Mouse (Mus musculus): ENCODE measurements around the gene Glt6d1. TPM values are rescaled to one million over a fixed set of nuclear protein-coding genes. Genes with fewer than 3 reads are reported as not detected.

Glt6d1 gene
- polyA plus RNA-seq, 1 experiment from 2014 or later: not detected

DNA sequence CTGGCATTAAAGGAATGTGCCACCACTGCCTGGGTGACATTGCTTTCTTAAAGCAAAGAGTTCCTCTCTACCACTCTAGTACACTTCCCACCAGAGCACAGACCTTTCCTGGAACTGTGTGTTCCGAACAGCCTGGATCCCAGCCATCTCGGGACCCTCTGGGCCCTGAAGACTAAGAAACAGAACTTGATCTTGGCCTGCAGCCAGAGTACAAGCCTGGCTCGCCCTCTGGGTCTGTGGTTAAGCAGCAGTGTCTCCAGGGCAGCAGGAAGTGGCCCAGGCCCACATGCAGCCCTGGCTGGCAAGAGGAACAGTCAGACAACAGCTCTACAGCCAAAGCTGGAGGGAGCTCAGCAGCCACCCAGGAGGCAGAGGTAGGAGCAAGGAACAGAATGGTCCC, 37.0 kb upstream of the Glt6d1 start:
- Histone ChIP-seq H3K4me3 (ENCODE audit: low read depth, low read length) (no peak overlapping the region), H3K27me3 (ENCODE audit: control insufficient read depth, insufficient read depth, low read length) (no peaks in the 10 kb centered on the region), H3K9me3 (ENCODE audit: control insufficient read depth, low read length) (no peaks in the 10 kb centered on the region), H3K4me2 (ENCODE audit: low read depth, low read length, severe bottlenecking) (no peak overlapping the region), H3K27ac (ENCODE audit: low read depth, low read length) (no peak overlapping the region), H3K36me3 (ENCODE audit: control insufficient read depth, insufficient read depth, low read length) (no peaks in the 10 kb centered on the region), H3K4me1 (replicated peaks; ENCODE audit: control insufficient read depth, insufficient read depth, low read length) (no peaks in the 10 kb centered on the region), H3K9ac (ENCODE audit: low read length) (no peak overlapping the region)
- no peak for ATAC-seq (replicated peaks; ENCODE audit: low FRiP score)
- DNase-seq (ENCODE audit: low spot score): no peak
- 74% methylated on average over 3 of the region's 3 CpGs for WGBS

DNA sequence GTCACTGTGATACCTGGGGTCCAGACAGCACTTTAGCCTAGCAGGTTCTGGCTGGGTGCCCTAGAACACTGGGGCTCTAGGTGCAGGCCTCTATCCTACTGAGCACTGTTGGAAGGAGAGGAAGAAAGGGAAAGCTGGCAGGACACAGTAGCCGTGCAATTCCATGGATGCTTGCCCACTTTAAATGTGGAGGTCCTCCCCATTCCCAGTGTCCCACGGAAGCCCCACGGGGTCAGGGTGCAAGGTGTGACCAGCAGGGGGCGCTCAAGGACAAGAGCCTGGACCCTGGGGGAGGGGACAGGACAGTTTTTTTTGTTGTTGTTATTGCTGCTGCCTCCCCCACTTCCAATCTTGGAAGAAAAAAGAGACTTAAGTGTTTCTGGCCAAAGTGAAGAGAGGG, 34.7 kb upstream of the Glt6d1 start:
- H3K4me3 ChIP-seq (ENCODE audit: low read depth, low read length): no peak overlapping the region
- H3K9me3 ChIP-seq (ENCODE audit: control insufficient read depth, low read length): no peaks in the 10 kb centered on the region
- no peak overlapping the region for H3K4me2 ChIP-seq (ENCODE audit: low read depth, low read length, severe bottlenecking)
- DNase-seq (ENCODE audit: low spot score): peak; percentile 76
- H3K36me3 ChIP-seq (ENCODE audit: control insufficient read depth, insufficient read depth, low read length): no peaks in the 10 kb centered on the region
- 17% methylated on average over 4 of the region's 4 CpGs for WGBS
- no peak for ATAC-seq (replicated peaks; ENCODE audit: low FRiP score)
- no peak overlapping the region for H3K9ac ChIP-seq (ENCODE audit: low read length)
- H3K27ac ChIP-seq (ENCODE audit: low read depth, low read length): no peak overlapping the region
- H3K27me3 ChIP-seq (ENCODE audit: control insufficient read depth, insufficient read depth, low read length): no peaks in the 10 kb centered on the region
- no peaks in the 10 kb centered on the region for H3K4me1 ChIP-seq (replicated peaks; ENCODE audit: control insufficient read depth, insufficient read depth, low read length)

DNA sequence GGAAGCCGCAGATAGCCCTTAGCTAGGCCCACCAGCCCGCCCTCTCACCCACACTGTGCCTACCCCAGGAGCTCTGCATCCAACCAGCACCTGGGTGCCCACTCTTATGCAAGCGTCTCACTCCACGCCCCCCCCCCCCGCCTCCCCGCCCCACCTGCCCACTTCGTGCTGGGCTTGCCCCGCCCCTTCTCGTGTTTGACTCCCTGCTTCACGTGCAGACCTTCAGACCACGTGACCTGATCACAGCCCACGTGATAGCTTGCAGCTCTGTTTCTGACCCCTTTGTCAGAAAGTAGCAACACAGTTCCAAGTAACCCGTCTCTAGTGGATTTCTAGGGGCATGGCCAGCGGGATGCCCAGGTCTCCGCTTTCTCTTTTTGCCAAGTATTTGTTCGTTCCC, 31.6 kb upstream of the Glt6d1 start, which contains the start of gene Sohlh1:
Gene Sohlh1, minus strand, starts transcription at position 23 of the 400 bp plus-strand sequence.
- no peak within 1 kb of the TSS for H3K4me2 ChIP-seq (ENCODE audit: low read depth, low read length, severe bottlenecking)
- no peak within 1 kb of the TSS for H3K9ac ChIP-seq (ENCODE audit: low read length)
- peaks cover 3% of the 10 kb centered on the region for H3K4me1 ChIP-seq (replicated peaks; ENCODE audit: control insufficient read depth, insufficient read depth, low read length)
- DNase-seq (ENCODE audit: low spot score): no peak
- no peak for ATAC-seq (replicated peaks; ENCODE audit: low FRiP score)
- no peaks in the 10 kb centered on the region for H3K9me3 ChIP-seq (ENCODE audit: control insufficient read depth, low read length)
- no peaks in the 10 kb centered on the region for H3K27me3 ChIP-seq (ENCODE audit: control insufficient read depth, insufficient read depth, low read length)
- H3K27ac ChIP-seq (ENCODE audit: low read depth, low read length): no peak within 1 kb of the TSS
- WGBS: 84% methylated on average over 14 of the region's 16 CpGs
- no peaks in the 10 kb centered on the region for H3K36me3 ChIP-seq (ENCODE audit: control insufficient read depth, insufficient read depth, low read length)
- no peak within 1 kb of the TSS for H3K4me3 ChIP-seq (ENCODE audit: low read depth, low read length)

DNA sequence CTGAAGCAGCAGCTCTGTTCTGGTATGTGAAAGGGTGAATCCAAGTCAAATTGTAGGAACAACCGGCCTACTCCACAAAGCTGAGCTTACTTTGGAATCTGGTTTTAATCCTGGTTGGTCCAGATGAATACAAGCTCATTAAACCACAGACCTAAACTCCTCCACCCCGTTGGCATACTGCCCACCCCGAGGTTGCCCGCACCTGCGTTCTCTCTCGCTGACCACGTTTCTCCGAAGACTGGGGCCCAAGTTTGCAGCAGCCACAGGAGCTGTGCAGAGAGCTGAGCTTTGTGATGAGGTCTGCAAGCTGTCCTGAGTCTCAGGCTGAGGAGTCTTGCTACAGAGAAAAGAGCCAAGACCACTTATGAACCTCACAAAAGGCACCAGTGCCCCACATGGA, 30.9 kb upstream of the Glt6d1 start:
- no peak for ATAC-seq (replicated peaks; ENCODE audit: low FRiP score)
- no peak overlapping the region for H3K4me2 ChIP-seq (ENCODE audit: low read depth, low read length, severe bottlenecking)
- 89% methylated on average over 8 of the region's 8 CpGs for WGBS

DNA sequence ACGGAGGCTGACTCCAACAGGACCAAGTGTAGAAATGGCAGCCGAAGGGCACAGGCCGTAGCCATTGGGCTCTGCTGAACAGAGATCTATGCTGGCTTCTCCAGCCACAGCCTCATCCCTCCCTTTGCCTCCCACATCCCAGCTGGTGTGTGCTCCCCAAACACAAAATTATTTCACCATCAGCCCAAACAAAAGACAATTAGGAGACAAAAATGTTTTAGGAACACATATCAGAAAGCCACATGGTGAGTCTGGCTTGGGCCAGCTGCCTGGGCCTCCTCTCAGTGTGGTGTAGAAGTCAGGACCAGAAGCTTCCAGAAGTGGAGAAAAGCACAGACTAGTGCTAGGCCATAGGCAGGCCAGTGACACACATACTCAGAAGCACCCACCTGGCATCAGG, 28.4 kb upstream of the Glt6d1 start:
- Histone ChIP-seq H3K9me3 (ENCODE audit: control insufficient read depth, low read length) (no peaks in the 10 kb centered on the region), H3K9ac (ENCODE audit: low read length) (no peak overlapping the region), H3K4me3 (ENCODE audit: low read depth, low read length) (no peak overlapping the region), H3K27me3 (ENCODE audit: control insufficient read depth, insufficient read depth, low read length) (no peaks in the 10 kb centered on the region), H3K27ac (ENCODE audit: low read depth, low read length) (no peak overlapping the region), H3K4me2 (ENCODE audit: low read depth, low read length, severe bottlenecking) (no peak overlapping the region), H3K4me1 (replicated peaks; ENCODE audit: control insufficient read depth, insufficient read depth, low read length) (peaks cover 3% of the 10 kb centered on the region), H3K36me3 (ENCODE audit: control insufficient read depth, insufficient read depth, low read length) (no peaks in the 10 kb centered on the region)
- no peak for ATAC-seq (replicated peaks; ENCODE audit: low FRiP score)
- WGBS: 92% methylated on average over 3 of the region's 3 CpGs
- no peak for DNase-seq (ENCODE audit: low spot score)

More for the DNA sequence above, 30.9 kb upstream of the Glt6d1 start:
- Histone ChIP-seq H3K9ac (ENCODE audit: low read length) (no peak overlapping the region), H3K36me3 (ENCODE audit: control insufficient read depth, insufficient read depth, low read length) (no peaks in the 10 kb centered on the region), H3K27me3 (ENCODE audit: control insufficient read depth, insufficient read depth, low read length) (no peaks in the 10 kb centered on the region), H3K4me3 (ENCODE audit: low read depth, low read length) (no peak overlapping the region), H3K9me3 (ENCODE audit: control insufficient read depth, low read length) (no peaks in the 10 kb centered on the region), H3K4me1 (replicated peaks; ENCODE audit: control insufficient read depth, insufficient read depth, low read length) (peaks cover 3% of the 10 kb centered on the region), H3K27ac (ENCODE audit: low read depth, low read length) (no peak overlapping the region)
- DNase-seq (ENCODE audit: low spot score): no peak

DNA sequence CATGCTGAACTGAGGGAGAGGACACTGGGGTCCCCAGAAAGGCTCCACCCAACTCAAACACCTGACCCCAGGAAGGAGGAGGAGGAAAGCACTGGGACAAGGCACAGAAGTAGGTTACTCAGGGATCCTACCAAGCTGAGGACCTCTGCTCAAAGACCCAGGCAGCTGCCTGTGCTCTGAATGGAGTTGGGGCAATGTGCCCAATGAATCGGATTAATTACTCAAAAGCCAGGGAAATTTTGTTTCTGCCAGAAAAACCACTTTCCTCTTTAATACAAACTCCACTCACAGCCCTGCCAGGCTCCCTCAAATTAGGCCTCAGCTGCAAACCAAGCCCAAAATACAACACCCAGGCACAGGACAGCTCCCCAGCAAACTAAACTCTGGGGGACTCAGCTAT, 27.1 kb upstream of the Glt6d1 start:
- Histone ChIP-seq H3K4me1 (replicated peaks; ENCODE audit: control insufficient read depth, insufficient read depth, low read length) (peaks cover 3% of the 10 kb centered on the region), H3K27ac (ENCODE audit: low read depth, low read length) (no peak overlapping the region), H3K9ac (ENCODE audit: low read length) (no peak overlapping the region), H3K4me3 (ENCODE audit: low read depth, low read length) (no peak overlapping the region), H3K36me3 (ENCODE audit: control insufficient read depth, insufficient read depth, low read length) (no peaks in the 10 kb centered on the region), H3K4me2 (ENCODE audit: low read depth, low read length, severe bottlenecking) (no peak overlapping the region), H3K27me3 (ENCODE audit: control insufficient read depth, insufficient read depth, low read length) (no peaks in the 10 kb centered on the region), H3K9me3 (ENCODE audit: control insufficient read depth, low read length) (no peaks in the 10 kb centered on the region)
- DNase-seq (ENCODE audit: low spot score) (no peak), ATAC-seq (replicated peaks; ENCODE audit: low FRiP score) (no peak)
- WGBS: 23% methylated on average over 1 of the region's 1 CpGs

DNA sequence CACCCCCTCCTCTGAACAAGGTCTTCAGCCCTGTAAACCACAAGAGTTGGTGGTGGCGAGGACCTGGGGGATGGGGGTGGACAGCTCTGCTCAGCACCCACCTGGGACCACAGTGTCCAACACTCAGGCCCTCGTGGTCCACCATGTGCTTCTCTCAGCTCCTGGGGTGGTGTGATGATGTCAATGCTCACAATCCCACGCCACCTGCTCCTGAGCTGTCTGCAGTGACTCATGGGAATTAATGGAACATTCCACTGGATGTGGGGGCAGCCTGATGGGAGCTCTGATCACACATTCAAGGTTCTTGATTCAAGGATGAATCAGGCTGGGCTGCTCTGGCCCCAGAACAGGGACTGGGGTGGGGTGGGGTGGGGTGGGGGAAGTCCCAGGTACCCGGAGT, 26.5 kb upstream of the Glt6d1 start:
- Histone ChIP-seq H3K9me3 (ENCODE audit: control insufficient read depth, low read length) (no peaks in the 10 kb centered on the region), H3K36me3 (ENCODE audit: control insufficient read depth, insufficient read depth, low read length) (no peaks in the 10 kb centered on the region), H3K4me2 (ENCODE audit: low read depth, low read length, severe bottlenecking) (no peak overlapping the region), H3K27ac (ENCODE audit: low read depth, low read length) (no peak overlapping the region), H3K4me1 (replicated peaks; ENCODE audit: control insufficient read depth, insufficient read depth, low read length) (peaks cover 3% of the 10 kb centered on the region), H3K27me3 (ENCODE audit: control insufficient read depth, insufficient read depth, low read length) (no peaks in the 10 kb centered on the region), H3K9ac (ENCODE audit: low read length) (no peak overlapping the region), H3K4me3 (ENCODE audit: low read depth, low read length) (no peak overlapping the region)
- DNase-seq (ENCODE audit: low spot score): no peak
- ATAC-seq (replicated peaks; ENCODE audit: low FRiP score): no peak
- 79% methylated on average over 4 of the region's 4 CpGs for WGBS

DNA sequence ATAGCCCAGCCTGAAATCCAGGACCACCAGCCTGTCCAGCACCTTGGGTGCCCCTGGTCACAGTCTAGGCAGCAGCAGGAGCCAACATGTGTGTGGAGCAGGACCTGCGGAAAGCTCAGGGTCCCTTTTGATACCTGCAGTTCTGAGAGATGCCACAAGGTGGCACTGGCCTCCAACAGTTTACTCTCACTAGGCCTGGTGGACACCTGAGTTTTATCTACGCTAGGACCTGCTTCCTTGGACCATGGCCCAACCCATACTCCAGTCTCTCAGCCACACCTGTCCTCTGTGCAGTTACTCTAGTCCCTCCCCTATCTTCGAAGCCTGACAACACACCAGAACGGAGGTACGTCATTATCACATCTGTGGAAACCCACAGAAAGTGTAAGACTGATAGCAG, 20.6 kb upstream of the Glt6d1 start:
- Histone ChIP-seq H3K36me3 (ENCODE audit: control insufficient read depth, insufficient read depth, low read length) (no peaks in the 10 kb centered on the region), H3K4me2 (ENCODE audit: low read depth, low read length, severe bottlenecking) (no peak overlapping the region), H3K4me1 (replicated peaks; ENCODE audit: control insufficient read depth, insufficient read depth, low read length) (no peaks in the 10 kb centered on the region), H3K27ac (ENCODE audit: low read depth, low read length) (no peak overlapping the region), H3K9ac (ENCODE audit: low read length) (no peak overlapping the region), H3K4me3 (ENCODE audit: low read depth, low read length) (no peak overlapping the region), H3K27me3 (ENCODE audit: control insufficient read depth, insufficient read depth, low read length) (no peaks in the 10 kb centered on the region), H3K9me3 (ENCODE audit: control insufficient read depth, low read length) (no peaks in the 10 kb centered on the region)
- DNase-seq (ENCODE audit: low spot score) (peak; percentile 88), ATAC-seq (replicated peaks; ENCODE audit: low FRiP score) (no peak)
- WGBS: 50% methylated on average over 5 of the region's 5 CpGs

DNA sequence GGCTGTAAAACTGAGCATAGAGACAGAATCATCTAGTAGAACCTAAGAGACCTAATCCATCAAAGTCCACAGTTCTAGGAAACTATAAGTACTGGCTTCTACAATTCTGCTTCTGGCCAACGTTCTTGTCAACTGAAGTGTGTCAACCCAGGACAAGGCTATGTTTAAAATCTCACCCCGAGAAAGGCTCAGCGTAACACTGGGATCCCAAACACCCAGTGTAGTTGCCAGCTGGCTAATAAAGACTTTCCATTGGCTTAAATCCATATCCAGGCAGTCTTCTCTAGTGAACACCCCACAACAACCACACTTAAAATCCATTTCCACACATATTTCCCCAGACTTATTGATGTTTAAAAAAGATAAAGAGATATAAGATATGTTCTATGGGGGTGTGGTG, 15.1 kb upstream of the Glt6d1 start:
- no peak overlapping the region for H3K4me2 ChIP-seq (ENCODE audit: low read depth, low read length, severe bottlenecking)
- WGBS: 92% methylated on average over 3 of the region's 3 CpGs
- DNase-seq (ENCODE audit: low spot score): no peak
- no peak overlapping the region for H3K27ac ChIP-seq (ENCODE audit: low read depth, low read length)
- ATAC-seq (replicated peaks; ENCODE audit: low FRiP score): no peak
- H3K9ac ChIP-seq (ENCODE audit: low read length): no peak overlapping the region
- H3K27me3 ChIP-seq (ENCODE audit: control insufficient read depth, insufficient read depth, low read length): no peaks in the 10 kb centered on the region
- no peaks in the 10 kb centered on the region for H3K36me3 ChIP-seq (ENCODE audit: control insufficient read depth, insufficient read depth, low read length)
- no peak overlapping the region for H3K4me3 ChIP-seq (ENCODE audit: low read depth, low read length)
- H3K4me1 ChIP-seq (replicated peaks; ENCODE audit: control insufficient read depth, insufficient read depth, low read length): no peaks in the 10 kb centered on the region
- no peaks in the 10 kb centered on the region for H3K9me3 ChIP-seq (ENCODE audit: control insufficient read depth, low read length)

All from forebrain, embryonic 11.5 days (tissue).